Mouse (Mus musculus) liver, embryonic 14.5 days (tissue): Measurements from ENCODE around the gene Rnf185. TPM values are rescaled to one million over a fixed set of nuclear protein-coding genes. Genes with fewer than 3 reads are reported as not detected.
A peak's percentile ranks its signal among the peaks of the same experiment; 100 is the strongest.

Experiments
- ATAC-seq: fragments of 200-750 bp; cut with Nextera tagmentation; 2 replicates; pipeline ENCODE4 v1.8.0; 2017; ENCODE audit warnings: moderate number of reproducible peaks, mild to moderate bottlenecking, moderate library complexity; ENCODE audit not compliant: insufficient read depth
- DNase-seq, 3 experiments: peaks; one replicate each; pipeline ENCODE4 v3.0.0-alpha.2; 2012 to 2013; ENCODE audit warnings: low read depth in 3 of 3, low spot score in 3 of 3
- H3K27ac ChIP-seq: fragments of 300-500 bp; sonication (generic); 2 replicates; pipeline ENCODE4 v1.5.1; 2014; ENCODE audit warnings: moderate library complexity, mild to moderate bottlenecking, control low read depth, inconsistent platforms
- H3K27me3 ChIP-seq: fragments of 300-500 bp; sonication (generic); 2 replicates; pipeline ENCODE4 v1.6.1; 2014; ENCODE audit warnings: mild to moderate bottlenecking, low read length, moderate library complexity; ENCODE audit not compliant: control insufficient read depth, insufficient read depth
- H3K36me3 ChIP-seq: fragments of 300-500 bp; sonication (generic); replicated peaks from 2 replicates; pipeline ENCODE4 v1.6.1; 2014; ENCODE audit warnings: low read depth; ENCODE audit not compliant: control insufficient read depth, insufficient read depth
- H3K4me1 ChIP-seq, 2 experiments: fragments of 200-500 bp in 1 of 2; fragments of 300-500 bp in 1 of 2; sonication (generic) in 1 of 2; replicated peaks; 2 replicates each; pipeline ENCODE4 v1.6.1; 2012 to 2014; ENCODE audit warnings: antibody characterized with exemption in 1 of 2, inconsistent platforms in 1 of 2, low read length in 1 of 2; ENCODE audit not compliant: control insufficient read depth in 2 of 2, insufficient read depth in 2 of 2
- H3K4me2 ChIP-seq: fragments of 300-500 bp; sonication (generic); 2 replicates; pipeline ENCODE4 v1.6.1; 2014; ENCODE audit warnings: low read depth, mild to moderate bottlenecking, control low read depth, moderate library complexity
- H3K4me3 ChIP-seq, 2 experiments: fragments of 200-500 bp in 1 of 2; fragments of 300-500 bp in 1 of 2; sonication (generic) in 1 of 2; 2 replicates each; pipeline ENCODE4 v1.5.1; 2012 to 2014; ENCODE audit warnings: low read depth in 2 of 2, low read length in 2 of 2, mild to moderate bottlenecking in 2 of 2, control low read depth in 1 of 2, inconsistent platforms in 1 of 2, moderate library complexity in 1 of 2; ENCODE audit not compliant: insufficient read depth in 1 of 2
- H3K9ac ChIP-seq: fragments of 300-500 bp; sonication (generic); replicated peaks from 2 replicates; pipeline ENCODE4 v1.6.1; 2014; ENCODE audit warnings: mild to moderate bottlenecking, control low read depth, moderate library complexity
- H3K9me3 ChIP-seq: fragments of 300-500 bp; sonication (generic); 2 replicates; pipeline ENCODE4 v1.6.1; 2016; ENCODE audit warnings: low read length, mixed read lengths; ENCODE audit not compliant: control insufficient read depth
- CTCF ChIP-seq: IDR thresholded peaks from 2 replicates; pipeline ENCODE4 v1.5.1; 2016; ENCODE audit warnings: antibody characterized with exemption, low read depth, control low read depth
- EP300 ChIP-seq: IDR thresholded peaks from 2 replicates; pipeline ENCODE4 v1.6.1; 2016; ENCODE audit warnings: antibody characterized with exemption, low read depth
- WGBS: fragments of 180-500 bp; shearing (Covaris S2); extraction: QIAGEN DNeasy Blood & Tissue Kit; methylation state at CpG from one replicate; pipeline ENCODE4 v1.1.7; 2014; ENCODE audit not compliant: insufficient replicate concordance; 5-methylcytosine and 5-hydroxymethylcytosine counted together
- polyA plus RNA-seq, 2 experiments: library from polyadenylated mRNA; depleted of rRNA in 1 of 2; stranded (reverse) in 1 of 2; unstranded in 1 of 2; fragments of >200 nt; fragmentation: Nextera tagmentation in 1 of 2; extraction: Ambion mirVana in 1 of 2; gene quantifications; 2 replicates each; pipeline versions ENCODE4 v1.2.1 to v1.2.3; 2012 to 2014

Rnf185 gene
- 5.0 and 5.5 TPM in 2 replicates for polyA plus RNA-seq (2012; rRNA removed)
- polyA plus RNA-seq (2014; fragmentation: Nextera tagmentation; extraction: Ambion mirVana) = 8.5 and 9.2 TPM in 2 replicates

GRCm38 (mm10) chr11:3452167-3452639 lies at the start of gene Rnf185:
TSS of gene Rnf185 (minus strand) at chr11:3452363.
- no peaks in the 10 kb centered on the region for H3K27me3 ChIP-seq
- H3K9me3 ChIP-seq = no peaks in the 10 kb centered on the region
- under 1% methylated on average over 45 of the region's 45 CpGs for WGBS
- H3K4me2 ChIP-seq = peak within 1 kb of the TSS; percentile 98
- H3K9ac ChIP-seq = peak within 1 kb of the TSS; percentile 81
- peak; percentile 92 to 93 (median 92) for DNase-seq
- TF ChIP-seq CTCF = 0 out of 2 replicates have a peak, but pooled peaks have one; percentile 0
- TF ChIP-seq EP300 = no peak
- H3K4me1 ChIP-seq = peaks cover 4 to 12% of the 10 kb centered on the region in 2 experiments
- peak within 1 kb of the TSS; percentile 70 to 88 for H3K4me3 ChIP-seq
- no peaks in the 10 kb centered on the region for H3K36me3 ChIP-seq
- peak within 1 kb of the TSS; percentile 73 for H3K27ac ChIP-seq
- peak; percentile 98 for ATAC-seq

DNA sequence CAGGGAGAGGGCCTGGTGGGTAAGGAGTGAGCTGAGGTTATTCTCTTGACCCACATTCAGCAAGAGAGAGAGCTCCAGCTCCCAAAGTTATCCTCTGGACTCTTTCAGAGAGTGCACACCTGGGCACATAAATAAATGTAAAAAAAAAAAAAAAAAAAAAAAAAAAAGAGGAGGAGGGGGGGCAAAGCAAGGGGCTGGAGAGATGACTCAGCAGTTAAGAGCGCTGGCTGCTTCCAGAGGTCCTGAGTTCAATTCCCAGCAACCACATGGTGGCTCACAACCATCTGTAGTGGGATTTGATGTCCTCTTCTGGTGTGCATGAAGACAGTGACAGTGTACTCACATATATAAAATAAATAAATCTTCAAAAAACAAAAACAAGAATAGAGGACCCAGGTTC lies 45.1 kb upstream of the Rnf185 start:
- DNase-seq (no peak), ATAC-seq (no peak)
- Histone ChIP-seq H3K27me3 (no peaks in the 10 kb centered on the region), H3K9me3 (no peaks in the 10 kb centered on the region), H3K4me1 (no peaks in the 10 kb centered on the region), H3K4me3 (no peak overlapping the region), H3K36me3 (no peaks in the 10 kb centered on the region), H3K27ac (no peak overlapping the region), H3K4me2 (no peak overlapping the region), H3K9ac (no peak overlapping the region)
- 72% methylated on average over 1 of the region's 1 CpGs for WGBS
- no peak for TF ChIP-seq EP300
- no peak for TF ChIP-seq CTCF

- no peak overlapping the region for H3K4me2 ChIP-seq
- no peaks in the 10 kb centered on the region for H3K9me3 ChIP-seq
- no peaks in the 10 kb centered on the region for H3K36me3 ChIP-seq
- 53% methylated on average over 5 of the region's 5 CpGs for WGBS
- DNase-seq (no peak), ATAC-seq (no peak)
- H3K4me1 ChIP-seq = no peaks in the 10 kb centered on the region
- H3K27ac ChIP-seq = no peak overlapping the region
- no peak overlapping the region for H3K4me3 ChIP-seq
- TF ChIP-seq CTCF (no peak), EP300 (no peak)
- no peak overlapping the region for H3K9ac ChIP-seq
- H3K27me3 ChIP-seq = no peaks in the 10 kb centered on the region
Observed at GRCm38 (mm10) chr11:3496756-3497155, 44.6 kb upstream of the Rnf185 start.

GRCm38 (mm10) chr11:3495496-3495895 lies 43.3 kb upstream of the Rnf185 start:
- no peak overlapping the region for H3K4me3 ChIP-seq
- H3K36me3 ChIP-seq = no peaks in the 10 kb centered on the region
- DNase-seq = no peak
- H3K9ac ChIP-seq = no peak overlapping the region
- H3K27ac ChIP-seq = no peak overlapping the region
- no peak for ATAC-seq
- 45% methylated on average over 14 of the region's 14 CpGs for WGBS
- no peak overlapping the region for H3K4me2 ChIP-seq
- H3K9me3 ChIP-seq = no peaks in the 10 kb centered on the region
- H3K27me3 ChIP-seq = no peaks in the 10 kb centered on the region
- H3K4me1 ChIP-seq = no peaks in the 10 kb centered on the region
- TF ChIP-seq EP300 (no peak), CTCF (no peak)

DNA sequence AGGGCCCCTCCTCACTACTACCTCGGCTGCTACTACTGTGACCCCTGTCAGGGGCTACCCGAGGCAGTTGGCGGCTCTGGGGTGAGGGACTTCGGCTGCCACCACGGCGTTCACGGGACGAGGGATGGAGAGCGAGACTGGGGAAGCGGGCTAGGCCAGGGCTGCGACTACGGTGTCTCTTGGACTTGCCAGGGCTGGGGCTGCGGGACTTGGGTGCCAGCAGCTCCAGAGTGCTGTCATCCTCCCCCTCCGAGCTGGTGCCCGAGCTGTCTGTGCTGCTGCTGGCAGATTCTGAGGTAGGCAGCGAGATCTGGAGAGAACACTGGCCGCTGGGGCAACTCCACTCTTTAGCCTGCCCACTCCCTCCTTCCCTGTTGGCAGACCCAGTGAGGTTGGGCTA lies 42.7 kb upstream of the Rnf185 start:
- no peaks in the 10 kb centered on the region for H3K27me3 ChIP-seq
- no peak for ATAC-seq
- 76% methylated on average over 17 of the region's 17 CpGs for WGBS

More for the DNA sequence above, 42.7 kb upstream of the Rnf185 start:
- DNase-seq = no peak
- no peak overlapping the region for H3K4me2 ChIP-seq
- TF ChIP-seq EP300 (no peak), CTCF (no peak)
- H3K9me3 ChIP-seq = no peaks in the 10 kb centered on the region
- H3K4me3 ChIP-seq = no peak overlapping the region
- H3K36me3 ChIP-seq = no peaks in the 10 kb centered on the region
- H3K27ac ChIP-seq = no peak overlapping the region
- H3K4me1 ChIP-seq = no peaks in the 10 kb centered on the region
- H3K9ac ChIP-seq = no peak overlapping the region
